Comparison of ENCODE assay signal across 8 mouse cellular contexts in genomic region chr5:35870408-35871012, GRCm38 (mm10). TPM values are rescaled to one million over a fixed set of nuclear protein-coding genes. Genes with fewer than 3 reads are reported as not detected.
DNase-seq lines count a peak whose midpoint lies in the region; ATAC-seq and TF ChIP-seq lines count a peak whose summit lies in the region.

No protein-coding gene starts in this region.

- peak; percentile 89 for DNase-seq in ES-CJ7 (ENCODE audit: low read depth, low spot score)
- peak; percentile 94 for DNase-seq in brain, embryonic 14.5 days (ENCODE audit: low read depth)
- DNase-seq in heart, postnatal 4 days, result peak; percentile 79
- DNase-seq in layer of hippocampus, adult 2 months (ENCODE audit: low spot score in 2 of 2), result peak; percentile 69 to 75
- peak; percentile 76 for DNase-seq in lung, postnatal 14 days
- peak; percentile 72 for DNase-seq in retina, postnatal 7 days (ENCODE audit: low read depth, low spot score)
- DNase-seq in yolk sac, embryonic 10.5 days (ENCODE audit: low spot score), result peak; percentile 78

- no peak overlapping the region for H3K4me2 ChIP-seq in forebrain, embryonic 13.5 days

- no peak overlapping the region for H3K9ac ChIP-seq in forebrain, embryonic 13.5 days

- no peaks in the 10 kb centered on the region for H3K9me3 ChIP-seq in forebrain, embryonic 13.5 days (replicated peaks)

- ATAC-seq in forebrain, embryonic 13.5 days, result peak; percentile 84

- peaks cover 11% of the 10 kb centered on the region; the same call in 1 of the 2 replicates for H3K4me1 ChIP-seq in forebrain, embryonic 13.5 days

- H3K27ac ChIP-seq in forebrain, embryonic 13.5 days, result no peak overlapping the region
- H3K27ac ChIP-seq in layer of hippocampus, adult 2 months, result no peak overlapping the region

- peak; percentile 91 for TF ChIP-seq CTCF in brain, embryonic 14.5 days (IDR thresholded peaks at IDR 0.05; ENCODE audit: borderline replicate concordance, extremely low read depth, insufficient read depth, insufficient read length)
- peak; percentile 93 for TF ChIP-seq CTCF in layer of hippocampus, adult 2 months (conservative IDR thresholded peaks at IDR 0.05)

- no peak for TF ChIP-seq POLR2A in brain, embryonic 14.5 days (IDR thresholded peaks at IDR 0.05; ENCODE audit: borderline replicate concordance, extremely low read depth, insufficient read depth, insufficient read length, poor library complexity, severe bottlenecking)

- no peaks in the 10 kb centered on the region for H3K36me3 ChIP-seq in forebrain, embryonic 13.5 days (ENCODE audit: poor library complexity, severe bottlenecking)

- WGBS in forebrain, embryonic 13.5 days, result 56% methylated on average over 8 of the region's 8 CpGs

- no peak overlapping the region for H3K4me3 ChIP-seq in forebrain, embryonic 13.5 days
- H3K4me3 ChIP-seq in layer of hippocampus, adult 2 months, result no peak overlapping the region

- H3K27me3 ChIP-seq in forebrain, embryonic 13.5 days, result no peaks in the 10 kb centered on the region

RNA-seq across cellular contexts. Expression of gene Afap1, which starts 22.6 kb away (rescaled TPM):
- 62.2 and 97.5 TPM in 2 replicates for polyA plus RNA-seq in brain, embryonic 14.5 days (2012; rRNA removed)
- polyA plus RNA-seq in forebrain, embryonic 13.5 days (2015; fragmentation: Nextera tagmentation; extraction: Ambion mirVana), result 38.5 and 41.4 TPM in 2 replicates
- total RNA-seq in heart, postnatal 4 days (2021), result 10 to 100 TPM; 45.2 to 45.9 TPM
- total RNA-seq in layer of hippocampus, adult 2 months (2021), result 10 to 100 TPM; 25.9 to 30.4 TPM
